8 mouse cellular contexts compared by ENCODE assay signal in the genomic region with DNA sequence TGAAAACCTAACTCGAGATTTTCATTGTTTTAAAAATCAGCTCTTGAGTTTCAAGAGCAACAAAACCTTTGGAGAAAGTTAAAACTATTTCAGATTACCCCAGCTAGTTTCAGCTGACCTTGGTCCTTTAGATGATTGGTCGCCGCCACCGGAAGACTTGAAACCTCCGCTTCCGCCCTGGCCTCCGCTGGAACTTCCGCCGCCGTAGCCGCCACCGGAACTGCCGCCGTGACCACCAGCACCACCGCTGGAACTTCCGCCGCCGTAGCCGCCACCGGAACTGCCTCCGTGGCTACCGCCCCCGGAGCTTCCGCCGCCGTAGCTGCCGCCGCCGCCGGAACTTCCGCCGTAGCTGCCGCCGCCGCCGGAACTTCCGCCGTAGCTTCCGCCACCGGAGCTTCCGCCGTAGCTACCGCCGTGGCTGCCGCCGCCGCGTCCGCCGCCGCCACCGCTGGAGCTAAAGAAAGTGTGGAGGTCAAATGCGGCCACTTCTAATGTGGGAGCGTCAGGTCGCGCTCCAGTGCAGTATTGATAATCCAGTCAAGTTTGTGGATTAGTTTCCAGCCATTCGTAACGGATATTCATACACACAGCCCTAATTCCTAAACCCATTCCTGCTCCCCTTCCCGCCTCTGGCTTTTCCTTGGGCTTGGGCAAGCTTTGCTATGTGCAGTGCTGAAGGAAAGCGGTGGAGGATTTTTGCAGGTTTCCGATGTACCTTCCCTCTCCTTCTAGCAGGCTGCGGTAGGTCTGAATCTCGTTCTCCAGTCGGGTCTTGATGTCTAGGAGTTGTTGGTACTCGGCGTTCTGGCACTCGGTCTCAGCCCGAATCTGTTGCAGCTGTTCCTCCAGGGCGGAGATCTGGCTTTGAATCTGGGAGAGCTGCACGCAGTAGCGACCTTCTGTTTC. TPM values are rescaled to one million over a fixed set of nuclear protein-coding genes. Genes with fewer than 3 reads are reported as not detected.
DNase-seq lines count a peak whose midpoint lies in the region; ATAC-seq lines count a peak whose summit lies in the region.

No protein-coding gene starts in this region.

- H3K4me3 ChIP-seq in limb, embryonic 10.5 days = peak overlapping the region; percentile 64
- H3K4me3 ChIP-seq in midbrain, embryonic 12.5 days = peak overlapping the region; percentile 60

- peaks cover 4% of the 10 kb centered on the region; the same call in 1 of the 2 replicates for H3K4me1 ChIP-seq in limb, embryonic 10.5 days
- peaks cover 10% of the 10 kb centered on the region for H3K4me1 ChIP-seq in midbrain, embryonic 12.5 days

- peak overlapping the region; percentile 65 for H3K9ac ChIP-seq in midbrain, embryonic 12.5 days (replicated peaks)

- H3K27ac ChIP-seq in limb, embryonic 10.5 days = peak overlapping the region; percentile 88
- peak overlapping the region; percentile 94 for H3K27ac ChIP-seq in midbrain, embryonic 12.5 days (replicated peaks)

- no peaks in the 10 kb centered on the region for H3K9me3 ChIP-seq in limb, embryonic 10.5 days (replicated peaks)
- no peaks in the 10 kb centered on the region for H3K9me3 ChIP-seq in midbrain, embryonic 12.5 days

- ATAC-seq in midbrain, embryonic 12.5 days (ENCODE audit: low FRiP score, low read depth) = peak; percentile 69

- peak overlapping the region; percentile 68 for H3K4me2 ChIP-seq in midbrain, embryonic 12.5 days (replicated peaks)

- WGBS in limb, embryonic 10.5 days = 3% methylated on average over 71 of the region's 71 CpGs
- WGBS in midbrain, embryonic 12.5 days = 2% methylated on average over 71 of the region's 71 CpGs

- peaks cover 7% of the 10 kb centered on the region; the same call in 1 of the 2 replicates for H3K27me3 ChIP-seq in limb, embryonic 10.5 days (ENCODE audit: low read depth, poor library complexity, severe bottlenecking)
- H3K27me3 ChIP-seq in midbrain, embryonic 12.5 days = peaks cover 23% of the 10 kb centered on the region

- no peaks in the 10 kb centered on the region; the same call in 1 of the 2 replicates for H3K36me3 ChIP-seq in limb, embryonic 10.5 days
- no peaks in the 10 kb centered on the region for H3K36me3 ChIP-seq in midbrain, embryonic 12.5 days

- DNase-seq in adrenal gland, postnatal 10 days = peak; percentile 94
- peak; percentile 88 for DNase-seq in embryo, embryonic 9.5 days (ENCODE audit: extremely low spot score)
- peak; percentile 99 for DNase-seq in heart, adult 11 months
- peak; percentile 93 for DNase-seq in kidney, adult 18-20 months
- DNase-seq in limb, embryonic 10.5 days (ENCODE audit: low spot score) = peak; percentile 95
- DNase-seq in skeletal muscle tissue, adult 2 months (ENCODE audit: low read depth, low spot score) = peak; percentile 84
- no peak for DNase-seq in MN1 (ENCODE audit: low spot score)

RNA-seq across cellular contexts. Expression of a gene that starts 3.1 kb away (rescaled TPM):
- 1 to 10 TPM; 7.0 to 8.2 TPM for total RNA-seq in adrenal gland, postnatal 10 days (2021)
- polyA plus RNA-seq in limb, embryonic 10.5 days (2016; fragmentation: Nextera tagmentation; extraction: Ambion mirVana) = 18.7 and 20.5 TPM in 2 replicates
- polyA plus RNA-seq in midbrain, embryonic 12.5 days (2016; fragmentation: Nextera tagmentation; extraction: Ambion mirVana) = 35.9 and 37.2 TPM in 2 replicates

RNA-seq across cellular contexts. Expression of a gene that starts 11.4 kb away (rescaled TPM):
- under 1 TPM in 1 of 2 experiments, not detected in 1; 0.21 TPM for total RNA-seq in adrenal gland, postnatal 10 days (2021)
- polyA plus RNA-seq in limb, embryonic 10.5 days (2016; fragmentation: Nextera tagmentation; extraction: Ambion mirVana) = 0.11 and 0.20 TPM in 2 replicates
- polyA plus RNA-seq in midbrain, embryonic 12.5 days (2016; fragmentation: Nextera tagmentation; extraction: Ambion mirVana) = 0.42 TPM in 1 of 2 replicates, not detected in the other

RNA-seq across cellular contexts. Expression of a gene that starts 35.2 kb away (rescaled TPM):
- total RNA-seq in adrenal gland, postnatal 10 days (2021) = not detected
- not detected in 2 replicates for polyA plus RNA-seq in limb, embryonic 10.5 days (2016; fragmentation: Nextera tagmentation; extraction: Ambion mirVana)
- not detected in 2 replicates for polyA plus RNA-seq in midbrain, embryonic 12.5 days (2016; fragmentation: Nextera tagmentation; extraction: Ambion mirVana)

RNA-seq across cellular contexts. Expression of a gene that starts 36.0 kb away (rescaled TPM):
- total RNA-seq in adrenal gland, postnatal 10 days (2021) = not detected
- polyA plus RNA-seq in limb, embryonic 10.5 days (2016; fragmentation: Nextera tagmentation; extraction: Ambion mirVana) = not detected in 2 replicates
- polyA plus RNA-seq in midbrain, embryonic 12.5 days (2016; fragmentation: Nextera tagmentation; extraction: Ambion mirVana) = not detected in 2 replicates

RNA-seq across cellular contexts. Expression of a gene that starts 48.3 kb away (rescaled TPM):
- total RNA-seq in adrenal gland, postnatal 10 days (2021) = not detected
- polyA plus RNA-seq in limb, embryonic 10.5 days (2016; fragmentation: Nextera tagmentation; extraction: Ambion mirVana) = not detected in 2 replicates
- polyA plus RNA-seq in midbrain, embryonic 12.5 days (2016; fragmentation: Nextera tagmentation; extraction: Ambion mirVana) = 0.21 and 0.48 TPM in 2 replicates
